Mouse (Mus musculus) megakaryocyte, embryonic 14.5 days (primary cell): ENCODE measurements at regions not wholly inside any gene's neighbourhood (a gene's known extent, or its start where the extent isn't known, plus 50 kb on each side); places are given as distances from the start of the nearest gene placed in this dataset.
A peak's percentile ranks its signal among the peaks of the same experiment; 100 is the strongest.

ENCODE experiments used
- H3K27me3 ChIP-seq: replicated peaks from 2 replicates; pipeline ENCODE3; 2012; ENCODE audit warnings: inconsistent platforms
- H3K36me3 ChIP-seq: replicated peaks from 2 replicates; pipeline ENCODE3; 2012; ENCODE audit warnings: low read length, inconsistent platforms, mixed read lengths
- H3K4me1 ChIP-seq: 2 replicates; pipeline ENCODE4 v1.6.1; 2012; ENCODE audit warnings: inconsistent platforms
- H3K4me3 ChIP-seq: replicated peaks from 2 replicates; pipeline ENCODE3; 2012; ENCODE audit warnings: moderate library complexity, mild to moderate bottlenecking, inconsistent platforms
- H3K9me3 ChIP-seq: 2 replicates; pipeline ENCODE4 v1.6.1; 2012; ENCODE audit warnings: inconsistent platforms
- FLI1 ChIP-seq: IDR thresholded peaks from 2 replicates; pipeline ENCODE4 v1.6.1; 2012; ENCODE audit warnings: low read length, inconsistent platforms, mixed read lengths
- GATA1 ChIP-seq: IDR thresholded peaks from 3 replicates; pipeline ENCODE4 v1.6.1; 2012; ENCODE audit warnings: mixed read lengths, low read length, inconsistent platforms, borderline replicate concordance

GRCm38 (mm10) chr16:30009521-30010186 lies 54.5 kb upstream of the Hes1 start:
- Histone ChIP-seq H3K36me3 (peaks cover 37% of the 10 kb centered on the region), H3K9me3 (peaks cover 5% of the 10 kb centered on the region), H3K27me3 (peaks cover 15% of the 10 kb centered on the region), H3K4me3 (peak overlapping the region; percentile 97), H3K4me1 (peaks cover 83% of the 10 kb centered on the region)
- TF ChIP-seq GATA1 (no peak), FLI1 (no peak)

- peaks cover 5% of the 10 kb centered on the region for H3K9me3 ChIP-seq
- peaks cover 4% of the 10 kb centered on the region for H3K27me3 ChIP-seq
- peaks cover 63% of the 10 kb centered on the region for H3K36me3 ChIP-seq
- TF ChIP-seq GATA1 = no peak
- no peak for TF ChIP-seq FLI1
- H3K4me3 ChIP-seq = peak overlapping the region; percentile 80
- peaks cover 73% of the 10 kb centered on the region for H3K4me1 ChIP-seq
Observed at GRCm38 (mm10) chr16:30013123-30013522, 51.1 kb upstream of the Hes1 start.

- Histone ChIP-seq H3K4me3 (no peak overlapping the region), H3K4me1 (peaks cover 70% of the 10 kb centered on the region), H3K9me3 (peaks cover 5% of the 10 kb centered on the region), H3K36me3 (peaks cover 71% of the 10 kb centered on the region), H3K27me3 (peaks cover 1% of the 10 kb centered on the region)
- TF ChIP-seq GATA1 (no peak), FLI1 (no peak)
Observed at GRCm38 (mm10) chr16:30013943-30014342, 50.2 kb upstream of the Hes1 start.
